Mouse (Mus musculus) thymus, adult 2 months (tissue): ENCODE measurements around the gene Yjefn3. TPM values are rescaled to one million over a fixed set of nuclear protein-coding genes. Genes with fewer than 3 reads are reported as not detected.

ENCODE experiments used
- DNase-seq: peaks from one replicate; pipeline ENCODE4 v3.0.0; 2021
- H3K27ac ChIP-seq: fragments of 200-500 bp; 2 replicates; pipeline ENCODE4 v1.5.1; 2012; ENCODE audit warnings: low read length, control low read depth; ENCODE audit not compliant: control insufficient read depth, insufficient read depth
- H3K27me3 ChIP-seq: fragments of 200-500 bp; 2 replicates; pipeline ENCODE4 v1.6.1; 2012; ENCODE audit warnings: mild to moderate bottlenecking, low read length, moderate library complexity, mixed read lengths; ENCODE audit not compliant: control insufficient read depth, insufficient read depth
- H3K36me3 ChIP-seq: fragments of 200-500 bp; 2 replicates; pipeline ENCODE4 v1.6.1; 2012; ENCODE audit warnings: mild to moderate bottlenecking, low read length, moderate library complexity; ENCODE audit not compliant: control insufficient read depth, insufficient read depth
- H3K4me1 ChIP-seq: fragments of 200-500 bp; replicated peaks from 2 replicates; pipeline ENCODE4 v1.6.1; 2012; ENCODE audit warnings: low read length; ENCODE audit not compliant: control insufficient read depth, insufficient read depth
- H3K4me3 ChIP-seq: fragments of 200-500 bp; 2 replicates; pipeline ENCODE4 v1.5.1; 2012; ENCODE audit warnings: mild to moderate bottlenecking, low read length, control low read depth, moderate library complexity; ENCODE audit not compliant: control insufficient read depth, insufficient read depth
- CTCF ChIP-seq: fragments of 200-500 bp; IDR thresholded peaks from 2 replicates; pipeline ENCODE4 v1.5.1; 2012; ENCODE audit warnings: mild to moderate bottlenecking, control low read depth, low read length, moderate library complexity, borderline replicate concordance; ENCODE audit not compliant: control insufficient read depth, poor library complexity, insufficient read depth; ENCODE audit errors: extremely low read depth
- POLR2A ChIP-seq: fragments of 200-500 bp; IDR thresholded peaks from 2 replicates; pipeline ENCODE4 v1.6.1; 2012; ENCODE audit warnings: mild to moderate bottlenecking, low read length, control low read depth, moderate library complexity; ENCODE audit not compliant: control insufficient read depth, poor library complexity, insufficient read depth; ENCODE audit errors: extremely low read depth
- WGBS: fragments of 180-500 bp; shearing (Covaris S2); methylation state at CpG from one replicate; pipeline ENCODE4 v1.1.7; 2018; 5-methylcytosine and 5-hydroxymethylcytosine counted together
- polyA plus RNA-seq: library from polyadenylated mRNA; depleted of rRNA; stranded (reverse); fragments of >200 nt; gene quantifications from 2 replicates; pipeline ENCODE4 v1.2.3, GENCODE M21; 2012

Yjefn3 gene
- polyA plus RNA-seq, 1 experiment = 11.7 TPM

- TF ChIP-seq POLR2A (no peak), CTCF (peak; percentile 52; the same call in 1 of the 2 replicates)
- 90% methylated on average over 17 of the region's 17 CpGs for WGBS
- no peak for DNase-seq
- H3K27me3 ChIP-seq = no peaks in the 10 kb centered on the region; the same call in 1 of the 2 replicates
- H3K4me3 ChIP-seq = no peak overlapping the region
- 0 out of 2 replicates have a peak, but pooled peaks cover 3% of the 10 kb centered on the region for H3K36me3 ChIP-seq
- H3K27ac ChIP-seq = no peak overlapping the region
- no peaks in the 10 kb centered on the region for H3K4me1 ChIP-seq
Observed at GRCm38 (mm10) chr8:69893863-69894262, 8.6 kb downstream of the Yjefn3 start.

- WGBS = 51% methylated on average over 19 of the region's 19 CpGs
- DNase-seq = peak; percentile 34
- Histone ChIP-seq H3K27ac (no peak overlapping the region), H3K27me3 (peaks cover 20% of the 10 kb centered on the region), H3K4me1 (peaks cover 13% of the 10 kb centered on the region), H3K36me3 (0 out of 2 replicates have a peak, but pooled peaks cover 3% of the 10 kb centered on the region), H3K4me3 (no peak overlapping the region)
- TF ChIP-seq POLR2A = no peak
- TF ChIP-seq CTCF = peak; percentile 44; the same call in 1 of the 2 replicates
Observed at GRCm38 (mm10) chr8:69890813-69891241, 11.7 kb downstream of the Yjefn3 start.

- DNase-seq = no peak
- Histone ChIP-seq H3K4me1 (peaks cover 13% of the 10 kb centered on the region), H3K27me3 (peaks cover 25% of the 10 kb centered on the region), H3K27ac (no peak overlapping the region), H3K4me3 (no peak overlapping the region), H3K36me3 (no peaks in the 10 kb centered on the region)
- TF ChIP-seq CTCF (no peak), POLR2A (no peak)
- 11% methylated on average over 32 of the region's 32 CpGs for WGBS
Observed at GRCm38 (mm10) chr8:69888902-69889301, 13.6 kb downstream of the Yjefn3 start.

GRCm38 (mm10) chr8:69888244-69888866, 14.2 kb downstream of the Yjefn3 start:
- Histone ChIP-seq H3K27me3 (peaks cover 27% of the 10 kb centered on the region), H3K4me1 (peaks cover 13% of the 10 kb centered on the region), H3K36me3 (no peaks in the 10 kb centered on the region), H3K27ac (no peak overlapping the region), H3K4me3 (peak overlapping the region; percentile 6; the same call in 1 of the 2 replicates)
- DNase-seq = no peak
- TF ChIP-seq POLR2A (no peak), CTCF (no peak)
- WGBS = 7% methylated on average over 24 of the region's 24 CpGs

- Histone ChIP-seq H3K4me1 (peaks cover 13% of the 10 kb centered on the region), H3K27me3 (peaks cover 30% of the 10 kb centered on the region), H3K36me3 (no peaks in the 10 kb centered on the region), H3K4me3 (peak within 1 kb of the TSS; percentile 6; the same call in 1 of the 2 replicates), H3K27ac (no peak within 1 kb of the TSS)
- WGBS = 2% methylated on average over 60 of the region's 60 CpGs
- DNase-seq = no peak
- TF ChIP-seq CTCF (no peak), POLR2A (no peak)
Observed at GRCm38 (mm10) chr8:69887289-69888243, 14.9 kb downstream of the Yjefn3 start, which contains the start of gene Cilp2. Cilp2 (minus strand) TSS chr8:69887687.

- TF ChIP-seq CTCF (no peak), POLR2A (no peak)
- peaks cover 49% of the 10 kb centered on the region for H3K27me3 ChIP-seq
- no peaks in the 10 kb centered on the region for H3K36me3 ChIP-seq
- H3K4me1 ChIP-seq = peaks cover 25% of the 10 kb centered on the region
- no peak for DNase-seq
- H3K4me3 ChIP-seq = no peak overlapping the region
- 51% methylated on average over 13 of the region's 13 CpGs for WGBS
- no peak overlapping the region for H3K27ac ChIP-seq
Observed at GRCm38 (mm10) chr8:69884141-69884540, 18.4 kb downstream of the Yjefn3 start.
